16 mouse cellular contexts compared by ENCODE assay signal in the genomic region with DNA sequence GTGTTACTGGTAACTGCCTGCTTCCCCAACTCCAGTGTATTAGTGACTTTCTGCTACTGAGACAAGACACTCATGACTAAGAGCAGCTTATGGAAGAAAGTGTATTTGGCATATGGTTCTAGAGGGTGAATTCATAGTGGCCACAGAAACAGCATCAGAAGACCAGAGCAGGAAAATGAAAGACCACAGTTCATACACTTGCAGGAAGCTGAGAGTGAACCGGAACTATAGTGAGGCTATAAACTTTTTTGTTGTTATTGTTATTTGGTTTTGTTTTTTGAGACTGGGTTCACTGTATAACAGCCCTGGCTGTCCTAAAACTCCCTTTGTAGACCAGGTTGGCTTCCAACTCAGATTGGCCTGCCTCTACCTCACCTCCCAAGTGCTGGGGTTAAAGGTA.
"Had no signal": no experiment of that assay in that cellular context is flagged by ENCODE, and none has a peak within 500 bp of the region (broad histone marks: within the 10 kb centered on the region; RNA-seq: fewer than 3 reads in every experiment).

No protein-coding gene starts in this region.

- H3K9me3 ChIP-seq: liver, embryonic 15.5 days; lung, embryonic 15.5 days; megakaryocyte, embryonic 14.5 days; midbrain, embryonic 13.5 days; midbrain, embryonic 15.5 days; neural tube, embryonic 12.5 days had no signal

- H3K4me3 ChIP-seq: liver, embryonic 15.5 days; lung, embryonic 15.5 days; megakaryocyte, embryonic 14.5 days; midbrain, embryonic 13.5 days; midbrain, embryonic 15.5 days; neural tube, embryonic 12.5 days had no signal

- DNase-seq: liver, postnatal 0 days; lung, adult 2 months; lung, postnatal 14 days; lung, postnatal 36 days; right cerebral cortex, adult 18-20 months; spleen, adult 18-20 months; thymus, adult 18-20 months; thymus, postnatal 14 days; thymus, postnatal 36 days had no signal

- H3K27me3 ChIP-seq: liver, embryonic 15.5 days; lung, embryonic 15.5 days; megakaryocyte, embryonic 14.5 days; midbrain, embryonic 13.5 days; midbrain, embryonic 15.5 days; neural tube, embryonic 12.5 days had no signal

- H3K27ac ChIP-seq: liver, embryonic 15.5 days; lung, embryonic 15.5 days; macrophage; midbrain, embryonic 13.5 days; midbrain, embryonic 15.5 days; neural tube, embryonic 12.5 days had no signal

- H3K36me3 ChIP-seq: midbrain, embryonic 15.5 days had no signal
